Mouse (Mus musculus): ENCODE data around the gene Rpl6.
"Not testable (repeated sequence)": the region's sequence is repeated elsewhere in the genome, so short reads cannot be mapped to it uniquely, and the experiment has no call there.

Gene Rpl6

DNA sequence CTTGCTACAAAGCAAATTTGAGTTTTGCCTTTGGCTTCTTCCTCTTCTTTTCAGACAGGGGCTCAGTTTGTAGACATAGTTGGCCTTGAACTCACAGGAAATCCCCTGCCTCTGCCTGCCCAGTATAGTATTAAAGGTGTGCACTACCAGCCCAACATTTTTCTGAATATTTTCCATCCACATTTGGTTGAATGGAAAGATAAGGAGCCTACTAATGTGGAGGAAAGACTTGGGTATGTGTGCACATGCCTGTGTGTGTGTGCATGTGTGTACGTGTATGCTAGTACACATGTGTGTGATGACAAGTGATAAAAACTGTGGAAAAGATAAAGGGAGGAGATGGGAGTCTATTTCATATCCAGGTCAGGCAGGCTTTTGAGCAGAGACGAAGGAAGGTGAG lies 21.6 kb downstream of the Rpl6 start:
- DNase-seq (ENCODE audit: low spot score) = no peak

DNA sequence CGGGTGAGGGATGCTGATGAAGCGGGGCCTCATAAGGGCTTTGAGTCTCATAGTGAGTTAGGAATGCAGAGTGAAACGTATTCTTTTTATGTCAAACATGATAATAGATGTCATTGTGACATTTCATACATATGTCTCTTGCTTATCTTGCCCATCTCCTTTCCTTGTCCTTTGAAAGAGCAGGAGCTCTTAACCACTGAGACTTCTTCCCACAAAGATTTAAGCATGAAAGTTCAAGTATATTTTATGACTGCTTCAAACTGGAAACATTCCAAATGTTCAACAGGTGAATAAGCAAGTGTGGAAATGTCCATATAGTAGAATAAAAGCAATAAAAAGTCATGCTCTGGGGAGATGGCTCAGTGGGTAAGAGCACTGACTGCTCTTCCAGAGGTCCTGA lies 22.1 kb downstream of the Rpl6 start:
- no peak for DNase-seq (ENCODE audit: low spot score)

DNA sequence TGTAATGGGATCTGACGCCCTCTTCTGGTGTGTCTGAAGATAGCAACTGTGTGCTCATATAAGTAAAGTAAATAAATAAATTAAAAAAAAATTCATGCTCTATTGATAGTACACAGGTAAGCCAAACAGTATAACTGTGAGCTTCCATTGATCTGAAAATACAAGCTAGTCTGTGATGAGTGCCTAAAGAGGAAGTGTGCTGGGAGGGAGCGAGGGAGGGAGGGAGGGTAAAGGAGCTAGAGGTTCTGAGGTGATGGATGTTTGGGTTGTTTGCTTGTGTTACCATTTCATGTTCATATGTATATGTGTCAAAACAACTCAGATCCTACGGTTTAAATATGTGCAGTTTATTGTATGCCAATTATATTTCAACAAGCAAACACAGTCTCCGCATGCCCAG lies 22.6 kb downstream of the Rpl6 start:
- no peak for DNase-seq (ENCODE audit: low spot score)

DNA sequence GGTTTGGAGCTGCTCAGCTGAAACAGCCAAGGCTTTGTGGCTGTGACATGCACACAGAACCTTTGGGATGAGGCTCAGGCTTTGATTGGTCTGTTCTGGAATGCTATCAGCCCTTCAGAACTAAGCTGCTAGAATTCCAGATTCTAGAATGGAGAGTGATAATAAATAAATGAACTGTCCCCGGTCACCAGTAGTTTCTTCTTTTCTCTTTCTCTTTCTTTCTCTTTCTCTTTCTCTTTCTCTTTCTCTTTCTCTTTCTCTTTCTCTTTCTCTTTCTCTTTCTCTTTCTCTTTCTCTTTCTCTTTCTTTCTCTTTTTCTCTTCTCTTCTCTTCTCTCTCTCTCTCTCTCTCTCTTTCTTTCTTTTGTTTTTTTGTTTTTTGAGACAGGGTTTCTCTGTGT lies 23.0 kb downstream of the Rpl6 start:
- DNase-seq (ENCODE audit: low spot score) = not testable (repeated sequence)

DNA sequence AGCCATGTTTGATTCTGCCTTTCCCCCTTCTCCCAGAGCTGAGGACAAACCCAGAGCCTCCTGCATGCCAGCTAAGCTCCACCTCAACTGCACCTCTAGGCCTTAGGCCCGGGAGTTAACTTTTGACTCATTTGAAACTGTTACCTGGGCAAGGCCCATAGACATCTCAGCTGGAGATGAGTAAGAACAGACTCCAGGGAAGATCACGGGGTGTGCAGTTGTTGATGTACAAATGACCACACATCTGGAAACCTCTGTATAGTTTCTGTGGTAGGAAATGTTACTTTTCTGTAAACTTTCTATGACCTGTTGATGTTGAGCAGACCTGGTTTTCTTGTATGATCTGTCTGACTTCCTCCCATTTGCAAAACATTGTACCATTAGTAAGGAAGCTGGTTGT lies 24.9 kb downstream of the Rpl6 start:
- DNase-seq (ENCODE audit: low spot score) = no peak

DNA sequence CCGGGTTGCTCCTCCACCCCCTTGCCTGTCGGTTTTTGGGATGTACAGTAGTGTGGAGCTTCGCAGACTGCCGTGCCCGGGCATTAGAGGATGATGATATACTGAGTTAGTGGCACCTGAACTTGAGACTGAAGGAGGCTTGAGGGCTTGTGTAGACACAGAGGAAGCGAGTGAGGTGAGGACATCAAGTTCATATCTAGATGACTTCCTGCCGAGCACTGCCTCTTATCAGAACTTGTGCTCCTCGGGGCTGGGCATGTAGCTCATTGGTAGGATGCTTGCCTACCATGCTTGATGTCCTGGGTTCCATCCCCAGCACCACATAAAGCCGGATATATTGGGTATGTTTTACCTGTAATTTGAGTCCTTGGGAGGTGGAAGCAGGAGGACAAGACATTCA lies 26.5 kb downstream of the Rpl6 start:
- no peak for DNase-seq (ENCODE audit: low spot score)

DNA sequence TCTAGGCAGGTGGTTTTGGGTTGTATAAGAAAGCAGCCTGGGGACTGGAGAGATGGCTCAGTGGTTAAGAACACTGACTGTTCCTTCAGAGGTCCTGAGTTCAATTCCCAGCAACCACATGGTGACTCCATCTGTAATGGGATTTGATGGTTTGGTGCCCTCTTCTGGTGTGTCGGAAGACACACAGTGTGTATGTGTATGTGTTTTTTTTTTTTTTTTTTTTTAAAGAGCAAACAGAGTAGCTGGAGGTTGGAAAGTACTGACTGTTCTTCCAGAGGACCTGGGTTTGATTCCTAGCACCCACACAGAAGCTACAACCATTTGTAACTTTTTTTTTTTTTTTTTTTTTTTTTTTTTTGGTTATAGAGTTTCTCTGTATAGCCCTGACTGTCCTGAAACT lies 28.5 kb downstream of the Rpl6 start:
- no peak for DNase-seq (ENCODE audit: low spot score)

DNA sequence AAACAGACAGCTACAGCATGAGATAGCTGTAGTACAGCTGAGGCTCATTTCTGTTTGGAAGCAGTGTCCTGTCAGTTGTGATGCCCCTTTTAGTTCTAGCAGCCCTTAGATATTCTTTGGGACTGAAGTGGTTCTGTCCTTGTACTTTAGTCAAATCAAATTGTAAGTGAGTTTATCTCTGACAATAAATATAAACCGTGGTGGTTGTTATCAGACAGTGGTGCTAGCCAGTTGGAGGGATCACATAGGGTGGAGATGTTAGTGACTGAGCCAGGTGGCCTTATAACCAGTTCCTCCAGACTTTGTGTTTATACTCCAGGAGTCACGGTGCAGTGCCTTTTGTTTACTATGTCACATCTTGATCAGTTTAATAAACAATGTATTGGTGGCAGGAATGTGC lies 29.4 kb downstream of the Rpl6 start:
- DNase-seq (ENCODE audit: low spot score) = no peak

DNA sequence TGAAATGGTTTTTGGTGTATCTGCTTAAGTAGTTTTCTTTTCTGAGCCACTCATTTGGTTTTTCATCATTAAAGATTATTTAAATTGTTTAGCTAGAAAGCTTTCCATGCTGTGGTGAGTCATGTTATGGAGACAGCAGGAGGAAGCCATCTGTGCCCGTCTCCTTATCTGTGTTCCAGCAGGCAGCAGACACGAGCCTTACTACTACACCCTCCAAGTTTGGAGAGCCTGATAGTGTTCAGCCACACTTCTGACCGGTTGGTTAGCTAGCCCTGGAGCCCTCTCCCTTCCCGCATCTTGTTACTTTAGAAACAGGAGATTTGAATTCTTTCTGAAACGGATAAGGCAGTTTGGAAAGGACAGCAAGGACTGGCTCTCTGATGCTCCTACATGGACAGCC lies 31.9 kb downstream of the Rpl6 start:
- DNase-seq (ENCODE audit: low spot score) = no peak

DNA sequence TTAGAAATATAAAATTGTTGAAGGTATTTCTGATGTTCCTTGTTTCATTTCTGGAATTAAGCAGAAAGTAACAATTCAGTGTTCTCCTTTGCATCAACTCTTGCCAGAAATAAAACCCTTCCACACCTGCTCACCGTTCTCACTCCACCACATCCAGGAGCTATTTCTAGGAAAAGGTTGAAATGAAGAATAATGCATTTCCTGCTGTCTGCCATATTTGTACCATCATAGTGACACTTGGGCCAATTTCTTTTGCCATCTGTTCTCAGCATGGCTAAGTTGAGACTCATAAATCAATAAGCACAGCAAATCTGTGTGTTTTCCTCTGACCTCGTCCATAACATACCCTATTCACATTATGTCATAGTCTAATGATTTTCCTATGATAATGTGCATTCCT lies 33.9 kb downstream of the Rpl6 start:
- no peak for DNase-seq (ENCODE audit: low spot score)

DNA sequence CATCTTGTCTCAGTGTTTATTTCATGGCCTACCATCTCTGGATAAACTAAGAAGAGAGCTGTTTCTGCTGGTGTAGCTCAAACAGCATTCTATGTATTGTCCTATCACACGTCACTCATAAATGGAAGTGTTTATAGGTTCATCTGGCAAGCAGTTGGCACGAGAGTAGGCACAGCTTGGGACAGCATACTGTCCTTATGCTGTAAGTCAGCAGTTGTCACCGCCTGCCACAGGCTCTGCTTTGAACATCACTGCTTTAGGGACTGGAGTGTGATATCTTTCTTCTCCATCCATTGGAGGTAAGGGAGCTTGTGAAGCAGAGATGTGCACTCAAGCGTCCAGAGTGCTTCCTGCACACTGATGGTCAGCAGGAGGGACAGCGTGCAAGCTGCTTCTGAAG lies 35.6 kb downstream of the Rpl6 start:
- DNase-seq (ENCODE audit: low spot score) = no peak

DNA sequence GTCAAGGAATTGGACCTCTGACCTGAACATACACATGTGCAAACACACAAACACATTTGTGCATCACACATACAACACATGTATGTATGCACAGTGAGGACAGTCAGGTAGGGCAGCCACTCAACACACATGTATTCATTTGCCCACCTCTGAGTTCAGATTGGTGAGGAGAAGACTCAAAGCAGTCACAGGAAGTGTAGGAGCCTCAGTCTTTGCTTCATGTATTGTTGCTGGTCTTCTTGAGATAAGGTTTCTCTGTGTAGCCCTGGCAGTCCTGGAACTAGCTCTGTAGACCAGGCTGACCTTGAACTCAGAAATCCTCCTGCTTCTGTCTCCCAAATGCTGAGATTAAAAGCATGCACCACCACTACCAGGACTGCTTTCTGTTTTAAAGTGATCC lies 36.9 kb downstream of the Rpl6 start:
- DNase-seq (ENCODE audit: low spot score) = no peak

DNA sequence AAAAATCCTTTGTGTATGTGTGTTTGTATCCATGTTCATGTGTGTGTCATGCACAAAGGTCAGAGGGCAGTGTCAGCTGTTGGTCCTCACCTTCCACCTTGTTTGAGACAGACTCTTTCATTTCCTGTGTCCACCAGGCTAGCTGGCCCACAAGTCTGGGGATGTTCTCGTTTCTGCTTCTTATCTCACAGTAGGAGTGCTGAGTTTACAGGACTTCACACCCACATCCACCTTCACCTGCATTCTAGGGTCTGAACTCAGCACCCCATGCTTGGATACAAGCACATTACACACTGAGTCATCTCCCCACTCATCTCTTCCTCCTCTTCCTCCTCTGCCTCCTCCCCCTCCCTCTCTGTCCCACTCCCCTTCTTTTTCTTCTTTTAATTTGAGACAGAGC lies 38.0 kb downstream of the Rpl6 start:
- no peak for DNase-seq (ENCODE audit: low spot score)

DNA sequence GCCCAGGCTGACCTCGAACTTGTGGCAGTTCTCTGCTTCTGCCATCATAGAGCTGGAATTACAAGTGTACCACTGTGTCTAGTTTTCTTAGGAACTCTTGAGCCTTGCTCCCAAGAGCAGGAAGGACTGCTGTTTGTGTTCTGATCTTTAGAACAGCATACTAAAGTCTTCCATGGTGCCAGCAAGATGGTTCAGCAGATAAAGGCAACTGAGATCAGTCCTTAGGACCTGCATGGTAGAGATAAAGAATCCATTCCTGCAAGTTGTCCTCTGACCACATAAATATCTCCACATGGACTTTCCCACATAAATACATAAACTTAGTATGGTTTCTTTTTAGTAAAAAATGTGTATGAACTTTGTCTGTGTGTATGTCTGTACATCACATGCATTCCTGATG lies 38.4 kb downstream of the Rpl6 start:
- DNase-seq (ENCODE audit: low spot score) = no peak

DNA sequence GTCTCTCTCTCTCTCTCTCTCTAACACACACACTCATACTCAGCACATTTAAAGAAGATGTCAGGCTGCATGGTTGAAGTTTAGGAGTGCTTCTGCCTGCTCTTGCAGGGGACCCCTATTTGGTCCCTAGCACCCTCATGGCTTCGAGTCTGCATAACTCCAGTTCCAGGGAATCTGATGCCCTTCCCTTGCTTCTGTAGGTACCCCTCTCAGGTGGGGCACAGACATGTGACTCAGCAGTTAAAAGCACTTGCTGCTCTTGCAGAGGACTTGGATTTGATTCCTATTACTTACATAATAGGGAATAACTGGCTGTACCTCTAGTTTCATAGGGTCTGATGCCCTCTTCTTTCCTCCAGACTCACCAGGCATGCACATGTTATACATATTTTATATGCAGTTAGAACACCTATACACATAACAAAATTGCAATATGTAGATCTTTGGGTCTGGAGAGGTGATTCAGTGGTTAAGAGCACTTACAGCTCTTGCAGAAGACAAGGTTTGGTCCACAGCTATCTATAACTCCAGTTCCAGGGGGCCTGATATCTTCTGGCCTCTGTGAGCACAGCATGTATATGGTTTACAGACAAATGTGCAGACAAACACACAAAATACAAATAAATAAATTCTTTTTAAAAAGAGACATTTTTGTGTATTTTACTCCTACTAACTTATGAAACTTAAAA lies 39.5 kb downstream of the Rpl6 start:
- no peak for DNase-seq (ENCODE audit: low spot score)

DNA sequence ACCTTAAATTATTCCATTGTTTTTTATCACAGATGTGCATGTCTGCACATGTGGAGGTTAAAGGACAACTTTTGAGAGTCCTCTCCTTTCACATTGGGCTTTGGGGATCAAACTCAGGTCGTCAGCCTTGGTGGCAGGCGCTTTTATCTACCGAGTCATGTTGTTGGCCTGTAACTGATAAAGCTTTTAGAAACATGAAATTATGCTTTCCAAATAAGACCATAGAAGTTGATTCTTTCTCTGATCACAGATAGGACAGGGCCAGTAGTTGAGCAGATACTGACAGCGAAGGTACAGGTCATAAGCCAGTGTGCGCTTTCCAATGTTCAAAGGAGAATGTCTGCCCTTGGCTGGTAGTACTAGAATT lies 40.1 kb downstream of the Rpl6 start:
- no peak for DNase-seq (ENCODE audit: low spot score)

DNA sequence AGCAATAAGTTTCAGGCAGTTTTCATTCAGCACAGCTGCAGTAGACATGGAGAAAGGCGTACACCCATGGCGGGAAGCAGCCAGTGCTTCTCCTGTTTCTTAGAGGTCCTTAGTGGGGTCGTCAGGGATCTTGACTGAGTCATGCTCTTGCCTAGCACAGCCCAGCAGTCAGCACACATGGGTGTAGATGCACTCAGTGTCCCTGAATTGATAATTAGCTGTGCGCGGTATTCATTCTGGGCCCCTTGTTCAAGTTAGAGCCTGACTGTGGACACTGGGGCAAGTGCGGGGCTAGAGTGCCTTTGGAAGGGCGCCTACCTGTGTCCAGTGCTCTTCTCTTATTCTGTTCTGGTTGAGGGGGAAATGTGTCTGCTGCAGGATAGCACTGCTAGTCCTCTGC lies 40.9 kb downstream of the Rpl6 start:
- no peak for DNase-seq (ENCODE audit: low spot score)

DNA sequence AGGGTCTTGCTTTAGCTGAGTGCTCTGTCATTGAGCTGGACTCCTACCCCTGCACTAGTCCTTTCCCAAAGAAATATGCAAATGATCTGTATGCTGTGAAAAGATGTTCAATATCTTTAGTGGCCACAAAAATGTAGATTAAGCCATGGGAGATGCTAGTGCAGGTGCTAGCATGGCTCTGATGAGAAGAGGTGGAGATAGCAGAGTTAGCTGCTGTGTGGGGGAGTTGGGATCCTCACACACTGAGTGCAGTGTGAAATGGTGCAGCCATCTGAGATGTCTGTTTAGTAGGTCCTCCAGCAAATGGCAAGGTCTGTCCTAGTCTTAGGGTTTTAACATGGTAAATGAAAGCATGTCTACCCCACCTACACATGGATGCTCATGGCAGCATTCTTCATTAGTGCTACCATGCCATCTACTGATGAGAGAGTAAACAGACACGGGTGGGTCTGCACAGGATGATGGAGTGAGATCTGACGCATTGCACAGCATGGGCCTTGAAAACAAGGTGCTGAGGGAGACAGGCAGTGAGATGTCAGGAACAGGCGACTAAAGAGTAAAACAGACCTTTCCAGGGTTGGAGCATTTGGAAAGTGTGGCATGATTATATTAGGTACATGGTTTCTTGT lies 44.6 kb downstream of the Rpl6 start:
- no peak for DNase-seq (ENCODE audit: low spot score)

DNA sequence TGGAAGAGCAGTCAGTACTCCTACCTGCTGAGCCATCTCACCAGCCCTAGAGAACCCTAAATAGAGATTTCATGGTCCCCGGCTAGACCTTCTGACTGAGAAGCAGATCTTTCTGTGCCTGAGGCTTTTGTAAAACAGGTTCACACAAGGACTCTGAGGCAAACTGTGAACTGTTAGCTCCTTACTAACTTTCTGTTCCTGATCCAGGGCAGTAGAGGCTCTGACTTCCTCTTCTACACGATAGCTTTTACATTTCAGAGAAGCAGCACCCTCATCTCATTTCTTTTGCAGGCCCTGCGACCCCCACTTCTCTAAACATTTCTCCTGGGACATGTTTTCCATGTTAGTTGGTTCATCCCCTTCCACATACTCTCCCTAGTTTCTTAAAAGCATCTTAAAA lies 45.4 kb downstream of the Rpl6 start:
- DNase-seq (ENCODE audit: low spot score) = no peak

DNA sequence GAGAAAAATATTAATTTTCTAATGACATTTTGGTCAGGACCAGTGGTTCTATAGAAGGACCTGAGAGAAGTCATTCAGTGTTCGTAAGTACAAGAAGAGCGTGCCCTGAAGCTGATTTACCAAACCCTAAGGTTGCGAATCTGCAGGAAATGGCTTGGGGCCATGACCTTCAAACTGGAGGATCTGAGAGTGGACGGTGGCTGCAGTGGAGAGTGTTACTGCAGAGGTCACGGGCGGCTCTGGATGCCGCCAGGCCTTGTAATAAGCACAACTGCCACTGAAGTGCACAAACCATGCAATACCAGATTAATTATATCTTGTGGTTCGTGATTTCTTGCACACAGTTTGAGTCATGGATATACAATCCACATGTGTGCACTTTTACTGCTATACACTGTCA lies 47.5 kb downstream of the Rpl6 start:
- DNase-seq (ENCODE audit: low spot score) = no peak

DNA sequence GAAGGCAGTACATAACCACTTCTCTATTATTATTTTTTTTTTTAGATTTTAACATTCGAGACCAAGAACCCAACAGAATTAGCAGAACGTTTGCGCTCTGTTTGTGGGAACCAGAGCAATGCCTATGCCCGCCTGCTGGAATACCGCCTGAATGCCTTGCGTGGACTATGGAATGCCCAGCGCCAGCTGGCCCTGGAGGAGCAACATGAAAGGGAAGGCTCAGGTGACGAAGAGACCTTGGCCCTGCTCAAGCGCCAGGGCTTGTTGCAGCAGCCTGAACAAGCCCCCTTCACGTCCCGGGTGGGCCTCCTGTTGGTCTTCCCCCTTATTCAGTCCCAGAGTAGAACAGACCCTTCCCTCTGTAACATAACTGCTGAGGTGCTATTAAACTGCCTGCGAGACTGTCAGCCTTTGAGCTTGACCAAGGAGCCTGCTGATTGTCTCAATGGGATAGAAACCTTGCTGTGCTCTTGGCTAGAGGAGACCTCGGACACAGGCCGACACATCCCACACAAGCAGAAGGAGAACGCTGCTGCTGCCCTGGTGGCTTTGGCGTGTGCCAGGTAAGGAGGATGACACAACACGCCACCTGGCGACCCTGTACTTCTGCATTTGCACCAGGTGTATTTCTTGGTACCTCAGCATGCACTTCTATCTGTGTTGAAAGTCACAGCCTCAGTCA lies 49.7 kb downstream of the Rpl6 start:
- no peak for DNase-seq (ENCODE audit: low spot score)

DNA sequence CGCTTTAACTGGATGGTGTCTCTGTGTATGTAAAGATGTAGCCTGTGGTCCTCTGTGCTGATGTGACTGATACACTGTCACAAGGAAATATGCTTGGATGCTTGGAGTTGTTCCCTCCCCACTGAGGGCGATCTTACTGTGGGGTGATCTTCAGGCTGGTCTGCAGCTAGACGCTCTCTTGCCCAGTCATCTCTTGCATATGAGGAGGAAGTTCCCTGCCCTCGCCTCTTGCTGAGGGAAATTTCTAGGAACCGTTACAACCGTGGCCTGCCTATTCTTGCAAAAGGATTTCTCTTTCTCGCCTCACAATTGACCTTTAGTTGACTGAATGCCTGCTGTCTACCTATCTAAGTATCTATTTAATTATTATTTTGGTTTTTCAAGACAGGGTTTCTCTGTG lies 50.7 kb downstream of the Rpl6 start:
- peak; percentile 9 for DNase-seq (ENCODE audit: low spot score)
